Mouse (Mus musculus): ENCODE results near the gene Gm17689. TPM values are rescaled to one million over a fixed set of nuclear protein-coding genes. Genes with fewer than 3 reads are reported as not detected.

Gene Gm17689
- not detected for total RNA-seq (2021)

DNA sequence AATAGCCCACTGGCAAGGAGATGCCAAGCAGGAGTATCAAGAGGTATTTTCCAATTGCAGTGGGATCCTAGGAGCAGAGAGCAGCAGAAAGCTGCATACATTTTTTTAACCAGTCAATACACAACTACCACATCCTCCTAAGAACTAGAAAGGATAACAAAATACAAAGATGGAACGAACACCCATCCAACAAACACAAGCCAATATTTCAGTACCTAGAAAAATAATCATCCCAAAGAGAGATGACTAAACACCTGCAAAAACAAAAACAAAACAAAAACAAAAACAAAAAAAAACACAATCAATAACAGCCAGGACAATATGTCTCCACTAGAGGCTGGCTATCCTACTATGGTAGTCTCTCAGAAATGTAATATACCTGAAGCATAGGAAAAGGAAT, at the start of gene Gm17689:
Gene Gm17689, minus strand, starts transcription at position 101 of the 400 bp plus-strand sequence.
- intact Hi-C loops (cut with DNase I): no loop called here
- no peak for DNase-seq

- DNase-seq: no peak
- intact Hi-C loops (cut with DNase I): no loop called here
These were observed 40.6 kb downstream of the Gm17689 start, which contains the start of gene Gm5615 for GRCm38 (mm10) chr9:36541863-36542262. Gm5615 (minus strand) TSS chr9:36541963.

Other genes starting within 250 kb of the Gm17689 start
- gene Gm7257, start 150.8 kb downstream of the Gm17689 start, total RNA-seq (2021): not detected
- gene Gm9513, start 107.0 kb downstream of the Gm17689 start, total RNA-seq (2021): not detected
- gene Gm5615, start 40.7 kb downstream of the Gm17689 start, total RNA-seq (2021): not detected
- not detected for gene A630095E13Rik, start 60.7 kb upstream of the Gm17689 start, total RNA-seq (2021)
- not detected for gene Acrv1, start 110.6 kb upstream of the Gm17689 start, total RNA-seq (2021)
- under 1 TPM; 0.11 to 0.25 TPM for gene Chek1, start 144.4 kb upstream of the Gm17689 start, total RNA-seq (2021)
- gene Stt3a, start 185.0 kb upstream of the Gm17689 start, total RNA-seq (2021): 10 to 100 TPM; 57.8 to 64.9 TPM
- 10 to 100 TPM; 80.8 to 82.1 TPM for gene Ei24, start 214.8 kb upstream of the Gm17689 start, total RNA-seq (2021)
- gene Fez1, start 239.2 kb upstream of the Gm17689 start, total RNA-seq (2021): 1 to 10 TPM; 1.0 to 1.7 TPM